Mouse (Mus musculus) olfactory bulb, adult 2 months (tissue): ENCODE data around the gene Stfa3. TPM values are rescaled to one million over a fixed set of nuclear protein-coding genes. Genes with fewer than 3 reads are reported as not detected.

ENCODE experiments used
- H3K27ac ChIP-seq: fragments of 200-500 bp; 2 replicates; pipeline ENCODE4 v1.5.1; 2012; ENCODE audit warnings: low read depth, low read length; ENCODE audit not compliant: insufficient read depth
- H3K4me1 ChIP-seq: fragments of 200-500 bp; 2 replicates; pipeline ENCODE4 v1.6.1; 2012; ENCODE audit warnings: low read length; ENCODE audit not compliant: control insufficient read depth, insufficient read depth
- H3K4me3 ChIP-seq: fragments of 200-500 bp; 2 replicates; pipeline ENCODE4 v1.5.1; 2012; ENCODE audit warnings: mild to moderate bottlenecking, low read depth, low read length, moderate library complexity; ENCODE audit not compliant: insufficient read depth
- CTCF ChIP-seq: fragments of 200-500 bp; IDR thresholded peaks from 2 replicates; pipeline ENCODE4 v1.5.1; 2012; ENCODE audit warnings: low read depth, mild to moderate bottlenecking, low read length, moderate library complexity; ENCODE audit not compliant: insufficient read depth
- POLR2A ChIP-seq: fragments of 200-500 bp; IDR thresholded peaks from 2 replicates; pipeline ENCODE4 v1.6.1; 2012; ENCODE audit warnings: mild to moderate bottlenecking, low read depth, low read length, moderate library complexity; ENCODE audit not compliant: insufficient read depth
- WGBS: fragments of 180-500 bp; shearing (Covaris S2); methylation state at CpG from one replicate; pipeline ENCODE4 v1.1.7; 2018; 5-methylcytosine and 5-hydroxymethylcytosine counted together
- polyA plus RNA-seq: library from polyadenylated mRNA; stranded (reverse); fragments of >200 nt; gene quantifications from 2 replicates; pipeline ENCODE4 v1.2.4, GENCODE M21; 2012; ENCODE audit warnings: low replicate concordance; ENCODE audit not compliant: missing spikeins, insufficient read depth, insufficient read length

The Stfa3 gene
- not detected in 2 replicates for polyA plus RNA-seq

- Histone ChIP-seq H3K4me3 (no peak within 1 kb of the TSS), H3K4me1 (no peaks in the 10 kb centered on the region), H3K27ac (no peak within 1 kb of the TSS)
- TF ChIP-seq CTCF (no peak), POLR2A (no peak)
- WGBS: 85% methylated on average over 4 of the region's 4 CpGs
These were observed at the start of gene Stfa3 for GRCm38 (mm10) chr16:36455342-36455802. Gene Stfa3, minus strand, starts transcription at chr16:36455392.

GRCm38 (mm10) chr16:36502286-36502685 lies 47.1 kb upstream of the Stfa3 start:
- Histone ChIP-seq H3K4me1 (no peaks in the 10 kb centered on the region), H3K4me3 (no peak overlapping the region), H3K27ac (no peak overlapping the region)
- 82% methylated on average over 2 of the region's 2 CpGs for WGBS
- TF ChIP-seq POLR2A: no peak
- no peak for TF ChIP-seq CTCF

- WGBS: 95% methylated on average over 1 of the region's 1 CpGs
- no peak for TF ChIP-seq CTCF
- TF ChIP-seq POLR2A: no peak
- H3K27ac ChIP-seq: no peak overlapping the region
These were observed 37.2 kb upstream of the Stfa3 start for GRCm38 (mm10) chr16:36492420-36492819.

GRCm38 (mm10) chr16:36476866-36477265 lies 21.7 kb upstream of the Stfa3 start:
- no peak overlapping the region for H3K27ac ChIP-seq
- 87% methylated on average over 9 of the region's 9 CpGs for WGBS
- no peak overlapping the region for H3K4me3 ChIP-seq
- TF ChIP-seq CTCF: no peak
- TF ChIP-seq POLR2A: no peak
- H3K4me1 ChIP-seq: no peaks in the 10 kb centered on the region

More at GRCm38 (mm10) chr16:36492420-36492819, 37.2 kb upstream of the Stfa3 start:
- no peaks in the 10 kb centered on the region for H3K4me1 ChIP-seq
- no peak overlapping the region for H3K4me3 ChIP-seq

GRCm38 (mm10) chr16:36475530-36475929 lies 20.3 kb upstream of the Stfa3 start:
- no peak overlapping the region for H3K4me3 ChIP-seq
- no peak for TF ChIP-seq CTCF
- no peak for TF ChIP-seq POLR2A
- H3K4me1 ChIP-seq: no peaks in the 10 kb centered on the region
- 95% methylated on average over 3 of the region's 3 CpGs for WGBS
- no peak overlapping the region for H3K27ac ChIP-seq

- H3K27ac ChIP-seq: no peak overlapping the region
- 76% methylated on average over 2 of the region's 2 CpGs for WGBS
- H3K4me1 ChIP-seq: no peaks in the 10 kb centered on the region
- TF ChIP-seq POLR2A (no peak), CTCF (no peak)
- H3K4me3 ChIP-seq: no peak overlapping the region
These were observed 19.7 kb upstream of the Stfa3 start for GRCm38 (mm10) chr16:36474849-36475248.

- Histone ChIP-seq H3K27ac (no peak overlapping the region), H3K4me1 (no peaks in the 10 kb centered on the region), H3K4me3 (no peak overlapping the region)
- TF ChIP-seq POLR2A (no peak), CTCF (no peak)
- WGBS: 51% methylated on average over 17 of the region's 17 CpGs
These were observed 18.3 kb upstream of the Stfa3 start for GRCm38 (mm10) chr16:36473217-36474216.

GRCm38 (mm10) chr16:36471066-36471633 lies 16.0 kb upstream of the Stfa3 start:
- TF ChIP-seq POLR2A: no peak
- TF ChIP-seq CTCF: no peak
- 53% methylated on average over 13 of the region's 13 CpGs for WGBS
- Histone ChIP-seq H3K4me3 (no peak overlapping the region), H3K4me1 (no peaks in the 10 kb centered on the region), H3K27ac (no peak overlapping the region)
